Mouse (Mus musculus) neural tube, embryonic 13.5 days (tissue): ENCODE measurements around the gene Wwc1. TPM values are rescaled to one million over a fixed set of nuclear protein-coding genes. Genes with fewer than 3 reads are reported as not detected.

Experiments used
- ATAC-seq: fragments of 200-750 bp; cut with Nextera tagmentation; 2 replicates; pipeline ENCODE4 v1.8.0; 2017; ENCODE audit warnings: low read depth, mild to moderate bottlenecking, moderate TSS enrichment, moderate library complexity
- H3K27ac ChIP-seq: fragments of 300-500 bp; sonication (generic); replicated peaks from 2 replicates; pipeline ENCODE4 v1.5.1; 2015; ENCODE audit warnings: moderate library complexity, mild to moderate bottlenecking, inconsistent platforms
- H3K27me3 ChIP-seq: fragments of 300-500 bp; sonication (generic); 2 replicates; pipeline ENCODE4 v1.6.1; 2015; ENCODE audit warnings: mild to moderate bottlenecking, inconsistent platforms
- H3K36me3 ChIP-seq: fragments of 300-500 bp; sonication (generic); 2 replicates; pipeline ENCODE4 v1.6.1; 2015; ENCODE audit warnings: mild to moderate bottlenecking, inconsistent platforms
- H3K4me1 ChIP-seq: fragments of 300-500 bp; sonication (generic); replicated peaks from 2 replicates; pipeline ENCODE4 v1.6.1; 2015; ENCODE audit warnings: inconsistent platforms
- H3K4me2 ChIP-seq: fragments of 300-500 bp; sonication (generic); 2 replicates; pipeline ENCODE4 v1.6.1; 2015; ENCODE audit warnings: inconsistent platforms, mild to moderate bottlenecking, moderate library complexity
- H3K4me3 ChIP-seq: fragments of 300-500 bp; sonication (generic); 2 replicates; pipeline ENCODE4 v1.5.1; 2015; ENCODE audit warnings: mild to moderate bottlenecking, inconsistent platforms
- H3K9ac ChIP-seq: fragments of 300-500 bp; sonication (generic); 2 replicates; pipeline ENCODE4 v1.6.1; 2015; ENCODE audit warnings: moderate library complexity, mild to moderate bottlenecking, inconsistent platforms
- H3K9me3 ChIP-seq: fragments of 300-500 bp; sonication (generic); 2 replicates; pipeline ENCODE4 v1.6.1; 2016; ENCODE audit warnings: inconsistent platforms
- WGBS: fragments of 180-500 bp; shearing (Covaris S2); methylation state at CpG from one replicate; pipeline ENCODE4 v1.1.7; 2015; 5-methylcytosine and 5-hydroxymethylcytosine counted together
- polyA plus RNA-seq: library from polyadenylated mRNA; unstranded; fragments of >200 nt; fragmentation: Nextera tagmentation; extraction: Ambion mirVana; gene quantifications from 2 replicates; pipeline ENCODE4 v1.2.1, GENCODE M21; 2015

Gene Wwc1
- polyA plus RNA-seq, 1 experiment from 2014 or later: 6.3 TPM

DNA sequence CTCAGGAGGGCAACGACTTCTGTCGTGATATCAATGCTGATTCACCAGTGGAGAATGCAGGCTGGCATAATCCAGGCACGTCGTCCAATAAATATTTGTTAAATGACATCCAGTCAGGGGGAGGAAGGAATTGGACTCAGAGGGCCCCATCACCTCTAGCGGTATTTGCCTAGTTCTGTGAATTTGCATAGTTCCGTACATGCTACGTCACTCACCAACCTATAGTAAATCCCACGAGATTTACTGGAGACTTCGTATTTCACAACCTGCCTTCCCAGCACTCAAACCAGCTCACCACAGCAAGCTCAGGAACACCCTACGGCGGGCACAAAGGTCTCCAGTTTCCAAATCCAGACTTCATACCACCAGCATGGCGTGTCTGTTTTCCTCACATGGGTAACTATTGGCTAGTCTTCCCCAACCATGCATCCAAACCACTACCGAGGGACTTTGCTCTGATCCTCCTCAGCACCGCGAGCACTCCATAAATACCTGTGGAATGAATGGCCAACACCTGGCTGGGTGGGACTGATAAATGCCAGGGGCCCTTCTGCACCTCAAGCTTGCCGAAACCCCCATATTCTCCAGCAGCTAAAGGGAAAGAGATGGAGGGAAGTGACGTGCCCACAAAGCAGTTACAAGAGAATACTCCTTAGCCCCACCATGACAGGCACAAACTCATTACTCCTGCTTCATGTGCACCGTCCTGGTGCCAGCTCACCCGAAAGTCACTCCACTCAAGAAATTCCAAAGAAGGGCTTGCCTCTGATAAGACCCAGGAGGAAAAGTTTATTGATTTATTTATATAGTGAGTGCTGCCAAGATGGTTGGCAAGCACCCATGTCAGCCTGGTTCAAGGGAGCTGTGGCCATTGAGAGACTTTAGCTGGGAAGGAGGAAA, 9.3 kb downstream of the Wwc1 start:
- Histone ChIP-seq H3K36me3 (no peaks in the 10 kb centered on the region), H3K9ac (no peak overlapping the region), H3K27ac (no peak overlapping the region), H3K4me3 (no peak overlapping the region), H3K4me1 (peaks cover 48% of the 10 kb centered on the region), H3K27me3 (no peaks in the 10 kb centered on the region), H3K4me2 (no peak overlapping the region), H3K9me3 (no peaks in the 10 kb centered on the region)
- 85% methylated on average over 19 of the region's 19 CpGs for WGBS
- no peak for ATAC-seq

DNA sequence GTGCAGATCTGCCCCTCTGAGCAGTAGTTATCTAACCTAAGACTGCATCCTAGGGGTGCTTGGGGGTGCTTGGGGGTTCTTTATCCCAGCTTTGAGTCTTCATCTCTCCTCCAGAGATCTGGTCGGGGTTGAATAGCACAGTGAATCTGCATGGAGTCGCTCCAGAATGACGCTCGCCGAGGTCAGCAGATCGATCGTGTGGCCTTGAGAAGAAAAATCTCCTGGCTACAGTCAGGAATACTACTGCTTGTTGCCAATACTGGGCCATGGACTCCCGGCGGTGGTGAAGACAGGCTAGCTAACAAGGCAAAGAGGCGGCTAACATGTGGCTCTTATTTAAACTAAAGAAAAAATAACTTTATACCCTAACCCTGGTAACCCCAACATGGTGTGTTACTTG, 12.0 kb downstream of the Wwc1 start:
- no peak overlapping the region for H3K9ac ChIP-seq
- peaks cover 24% of the 10 kb centered on the region for H3K4me1 ChIP-seq
- no peak overlapping the region for H3K27ac ChIP-seq
- H3K36me3 ChIP-seq: no peaks in the 10 kb centered on the region
- H3K4me2 ChIP-seq: no peak overlapping the region
- no peaks in the 10 kb centered on the region for H3K9me3 ChIP-seq
- WGBS: 90% methylated on average over 10 of the region's 10 CpGs
- H3K27me3 ChIP-seq: no peaks in the 10 kb centered on the region
- ATAC-seq: no peak
- H3K4me3 ChIP-seq: no peak overlapping the region

DNA sequence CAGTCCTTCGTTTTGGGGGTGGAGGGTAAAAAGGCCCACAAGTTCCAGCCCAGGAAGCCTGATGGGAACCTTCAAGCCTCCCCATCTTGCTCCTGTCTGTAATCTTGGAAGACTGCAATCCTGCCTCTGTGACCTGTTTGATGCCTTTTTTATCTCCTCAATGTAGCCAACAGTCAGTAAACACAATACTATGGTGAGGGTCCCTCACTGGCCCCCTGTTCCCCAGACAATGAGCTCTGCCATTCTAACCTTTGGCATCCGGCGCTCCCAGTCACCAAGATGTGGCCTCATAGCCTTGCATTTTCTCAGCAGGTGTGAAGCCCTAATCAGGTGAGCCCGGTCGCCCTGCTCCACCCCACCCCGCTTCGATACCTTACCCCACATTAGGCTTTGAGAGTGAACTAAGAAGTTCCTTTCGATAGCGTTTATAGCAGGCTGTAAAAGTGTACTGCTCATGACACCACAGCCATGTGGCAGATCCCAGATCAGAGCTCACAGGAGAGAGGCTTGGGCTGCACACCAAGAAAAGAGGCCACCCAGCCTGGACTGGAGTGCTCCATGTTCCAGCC, 16.3 kb downstream of the Wwc1 start:
- no peaks in the 10 kb centered on the region for H3K36me3 ChIP-seq
- no peak overlapping the region for H3K4me3 ChIP-seq
- no peak overlapping the region for H3K4me2 ChIP-seq
- no peak overlapping the region for H3K9ac ChIP-seq
- peaks cover 7% of the 10 kb centered on the region for H3K4me1 ChIP-seq
- no peak for ATAC-seq
- 52% methylated on average over 9 of the region's 9 CpGs for WGBS
- H3K27ac ChIP-seq: no peak overlapping the region
- no peaks in the 10 kb centered on the region for H3K27me3 ChIP-seq
- H3K9me3 ChIP-seq: no peaks in the 10 kb centered on the region

DNA sequence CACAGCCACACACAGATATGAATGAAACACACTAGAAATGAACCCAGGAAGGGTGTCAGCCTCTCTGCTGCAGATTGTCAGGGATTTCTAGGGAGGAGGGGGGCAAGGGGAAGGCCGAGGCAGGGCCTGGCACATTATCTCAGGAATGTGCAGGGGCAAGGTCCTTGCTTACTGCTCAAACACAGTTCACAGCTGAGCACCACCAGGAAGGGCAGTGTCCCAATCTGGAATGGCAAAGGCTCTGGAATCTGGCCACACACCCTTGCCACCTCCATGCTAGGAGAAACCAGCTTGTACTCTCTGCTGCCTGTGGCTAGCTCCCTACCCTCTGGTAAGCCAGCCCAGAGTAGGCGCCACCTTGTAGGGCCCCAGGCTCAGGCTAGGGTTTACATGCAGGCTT, 16.8 kb downstream of the Wwc1 start:
- Histone ChIP-seq H3K4me3 (no peak overlapping the region), H3K27ac (no peak overlapping the region), H3K27me3 (no peaks in the 10 kb centered on the region), H3K4me1 (peaks cover 7% of the 10 kb centered on the region), H3K36me3 (no peaks in the 10 kb centered on the region), H3K4me2 (no peak overlapping the region), H3K9ac (no peak overlapping the region), H3K9me3 (no peaks in the 10 kb centered on the region)
- ATAC-seq: no peak
- WGBS: 57% methylated on average over 2 of the region's 2 CpGs

DNA sequence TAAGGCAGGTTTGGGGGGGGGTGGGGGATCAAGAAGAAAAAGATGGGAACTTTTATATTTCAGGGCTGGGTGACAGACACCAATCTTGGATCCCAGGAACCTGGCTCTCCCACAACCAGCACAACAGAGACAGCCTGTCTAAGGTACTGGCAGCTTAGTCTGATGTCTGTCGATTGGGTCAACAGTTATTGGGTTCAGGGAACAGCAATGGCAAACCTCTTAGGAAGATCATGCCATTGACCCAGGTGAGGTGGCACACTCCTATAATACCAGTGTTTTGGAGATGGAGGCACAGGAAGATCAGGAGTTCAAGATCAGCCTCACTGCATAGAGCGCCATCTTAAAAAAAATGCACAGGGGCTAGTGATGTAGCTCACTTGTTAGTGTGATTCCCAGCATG, 17.9 kb downstream of the Wwc1 start:
- ATAC-seq: no peak
- WGBS: 92% methylated on average over 2 of the region's 2 CpGs
- H3K9ac ChIP-seq: no peak overlapping the region
- no peak overlapping the region for H3K27ac ChIP-seq
- H3K4me1 ChIP-seq: peaks cover 12% of the 10 kb centered on the region
- no peak overlapping the region for H3K4me2 ChIP-seq
- H3K36me3 ChIP-seq: no peaks in the 10 kb centered on the region
- no peaks in the 10 kb centered on the region for H3K9me3 ChIP-seq
- H3K27me3 ChIP-seq: no peaks in the 10 kb centered on the region
- no peak overlapping the region for H3K4me3 ChIP-seq

DNA sequence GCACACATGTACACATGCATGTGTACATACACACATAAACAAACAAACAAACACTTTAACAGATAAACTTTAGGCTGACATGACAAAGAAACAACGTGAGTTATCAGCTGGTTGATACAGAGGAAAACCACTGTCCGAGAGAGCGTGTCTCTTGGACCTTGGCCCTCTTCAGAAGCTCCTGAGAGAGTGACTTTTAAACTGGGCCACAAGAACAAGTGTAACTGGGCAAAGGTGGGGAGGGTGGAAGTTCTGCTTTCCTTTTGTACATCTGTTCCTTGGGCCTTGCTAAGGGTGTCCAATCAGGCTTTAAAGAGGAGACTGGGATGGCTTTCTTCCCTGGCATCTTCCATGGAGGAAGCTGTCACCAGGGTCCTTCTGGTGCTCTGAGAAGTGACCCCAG, 21.1 kb downstream of the Wwc1 start:
- 96% methylated on average over 3 of the region's 3 CpGs for WGBS
- peaks cover 12% of the 10 kb centered on the region for H3K4me1 ChIP-seq
- H3K27me3 ChIP-seq: no peaks in the 10 kb centered on the region
- H3K9me3 ChIP-seq: no peaks in the 10 kb centered on the region
- no peak overlapping the region for H3K4me3 ChIP-seq
- no peak for ATAC-seq
- H3K36me3 ChIP-seq: no peaks in the 10 kb centered on the region
- no peak overlapping the region for H3K4me2 ChIP-seq
- no peak overlapping the region for H3K9ac ChIP-seq
- no peak overlapping the region for H3K27ac ChIP-seq

DNA sequence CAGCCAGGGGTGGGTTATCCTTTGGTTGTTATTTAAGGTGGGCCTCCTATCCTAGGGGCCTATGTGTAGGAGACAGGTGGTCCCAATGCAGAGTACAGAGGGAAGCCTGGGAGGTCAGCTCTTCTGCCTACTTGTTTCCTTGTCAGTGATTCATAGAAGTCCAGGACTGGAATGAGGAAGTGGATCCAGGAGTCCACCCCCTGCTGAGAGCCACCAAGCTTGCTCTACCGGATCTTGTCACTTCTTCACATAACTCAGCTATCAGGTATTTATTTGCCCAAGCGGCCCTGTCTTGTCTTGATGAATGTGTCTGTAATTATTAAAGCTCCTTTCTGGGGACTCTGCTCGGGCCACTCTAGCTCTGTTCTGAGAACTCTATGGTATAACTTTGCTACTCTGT, 24.8 kb downstream of the Wwc1 start:
- Histone ChIP-seq H3K9ac (no peak overlapping the region), H3K27me3 (no peaks in the 10 kb centered on the region), H3K4me1 (peaks cover 14% of the 10 kb centered on the region), H3K4me3 (no peak overlapping the region), H3K27ac (no peak overlapping the region), H3K36me3 (no peaks in the 10 kb centered on the region), H3K4me2 (no peak overlapping the region), H3K9me3 (no peaks in the 10 kb centered on the region)
- WGBS: 63% methylated on average over 3 of the region's 3 CpGs
- ATAC-seq: no peak

DNA sequence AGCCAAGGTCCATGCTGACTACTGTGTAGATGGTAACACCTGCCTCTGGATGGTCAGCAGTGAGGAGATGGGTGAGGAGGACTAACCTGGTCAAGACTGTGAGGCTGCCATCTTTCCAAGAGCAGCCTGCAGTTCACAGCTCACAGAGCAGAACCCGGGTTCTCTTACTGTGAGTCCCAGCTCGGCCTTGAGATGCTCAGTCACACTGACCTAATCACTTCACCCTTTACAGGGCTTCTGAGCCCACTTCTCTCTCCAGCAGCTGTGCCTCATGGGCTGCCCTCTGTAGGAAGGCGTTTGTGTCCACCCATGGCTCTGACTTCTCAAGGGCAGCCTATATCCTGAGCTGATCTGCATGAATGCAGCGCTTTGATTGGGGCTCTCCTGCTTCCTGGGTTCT, 27.1 kb downstream of the Wwc1 start:
- no peaks in the 10 kb centered on the region for H3K27me3 ChIP-seq
- peaks cover 15% of the 10 kb centered on the region for H3K4me1 ChIP-seq
- no peaks in the 10 kb centered on the region for H3K9me3 ChIP-seq
- H3K4me3 ChIP-seq: no peak overlapping the region
- ATAC-seq: no peak
- WGBS: 91% methylated on average over 4 of the region's 4 CpGs
- H3K4me2 ChIP-seq: no peak overlapping the region
- no peaks in the 10 kb centered on the region for H3K36me3 ChIP-seq
- no peak overlapping the region for H3K9ac ChIP-seq
- H3K27ac ChIP-seq: no peak overlapping the region

DNA sequence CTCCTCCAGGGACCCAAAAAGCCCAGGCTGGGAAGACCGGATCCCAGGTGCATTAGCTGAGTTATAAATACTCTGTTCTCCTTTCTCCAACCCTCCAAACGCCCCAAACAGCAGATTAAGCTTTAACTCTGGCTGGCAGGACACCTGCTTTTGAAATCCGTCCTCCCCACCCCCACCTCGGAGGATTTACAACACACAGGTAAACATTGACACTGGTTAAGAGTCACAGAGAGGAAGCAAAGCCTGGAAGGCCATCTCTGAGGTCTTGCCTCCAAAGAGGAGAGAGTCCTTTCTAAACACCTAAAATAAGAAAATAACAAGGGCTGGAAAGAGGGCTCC, 28.6 kb downstream of the Wwc1 start:
- Histone ChIP-seq H3K9me3 (no peaks in the 10 kb centered on the region), H3K4me1 (peaks cover 15% of the 10 kb centered on the region), H3K4me3 (no peak overlapping the region), H3K27ac (no peak overlapping the region), H3K27me3 (no peaks in the 10 kb centered on the region), H3K36me3 (no peaks in the 10 kb centered on the region), H3K4me2 (no peak overlapping the region), H3K9ac (no peak overlapping the region)
- ATAC-seq: no peak
- 63% methylated on average over 4 of the region's 4 CpGs for WGBS

DNA sequence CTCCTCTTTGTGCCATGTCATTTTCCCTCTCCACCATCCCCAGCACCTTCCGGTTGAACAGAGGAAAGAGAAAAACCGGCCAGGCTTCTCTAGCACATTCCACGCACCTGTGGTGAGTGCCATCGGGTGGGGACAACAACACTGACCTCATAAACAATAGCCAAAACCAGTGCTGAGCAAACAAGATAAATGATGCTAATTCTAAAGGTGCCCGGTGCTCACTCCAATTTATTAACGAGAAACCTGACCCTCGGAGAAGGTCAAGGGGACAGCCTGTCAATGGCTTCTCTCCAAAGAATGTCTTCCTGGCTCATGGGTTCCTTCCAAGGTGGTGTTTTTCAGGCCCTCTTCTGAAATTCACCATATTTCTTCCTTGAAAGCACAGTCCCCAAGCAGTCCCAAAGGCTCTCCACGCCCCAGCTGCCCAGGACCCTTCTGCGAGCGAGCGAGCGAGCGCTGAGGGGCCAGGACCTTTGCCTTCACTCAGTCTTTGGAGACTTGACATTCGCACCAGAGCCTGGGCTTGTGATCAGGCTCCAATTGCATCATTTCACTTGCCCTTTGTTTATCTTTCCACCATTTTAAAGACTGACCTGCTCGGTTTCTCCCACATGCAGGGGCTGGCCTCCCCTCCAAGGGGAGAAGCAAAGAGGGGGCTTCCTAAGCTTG, 29.1 kb downstream of the Wwc1 start:
- H3K36me3 ChIP-seq: no peaks in the 10 kb centered on the region
- H3K4me1 ChIP-seq: peaks cover 15% of the 10 kb centered on the region
- 82% methylated on average over 15 of the region's 15 CpGs for WGBS
- no peak overlapping the region for H3K9ac ChIP-seq
- ATAC-seq: no peak
- H3K4me2 ChIP-seq: no peak overlapping the region
- no peak overlapping the region for H3K27ac ChIP-seq
- no peak overlapping the region for H3K4me3 ChIP-seq
- H3K27me3 ChIP-seq: no peaks in the 10 kb centered on the region
- H3K9me3 ChIP-seq: no peaks in the 10 kb centered on the region

DNA sequence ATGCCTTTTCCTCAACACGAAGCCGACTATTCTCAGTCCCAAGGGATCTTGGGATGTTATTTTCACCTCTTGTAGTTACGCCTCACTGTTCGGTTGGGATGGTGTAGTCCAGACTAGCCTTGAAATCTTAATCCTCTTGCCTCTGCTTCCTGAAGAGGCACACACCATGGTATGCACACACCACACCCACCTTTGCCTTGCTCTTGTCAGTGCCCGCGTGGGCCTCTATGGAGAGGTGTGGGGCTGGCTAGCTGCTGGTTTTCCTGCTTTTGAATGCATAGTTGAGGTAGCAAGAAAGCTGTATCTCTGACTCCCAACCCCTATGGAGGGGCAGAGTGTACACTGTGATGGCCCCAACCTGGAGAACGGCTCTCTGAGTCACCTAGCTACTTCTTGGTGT, 29.9 kb downstream of the Wwc1 start:
- no peak overlapping the region for H3K9ac ChIP-seq
- H3K27ac ChIP-seq: no peak overlapping the region
- no peaks in the 10 kb centered on the region for H3K9me3 ChIP-seq
- WGBS: 83% methylated on average over 7 of the region's 7 CpGs
- no peak overlapping the region for H3K4me2 ChIP-seq
- no peak overlapping the region for H3K4me3 ChIP-seq
- ATAC-seq: no peak
- H3K36me3 ChIP-seq: no peaks in the 10 kb centered on the region
- H3K27me3 ChIP-seq: no peaks in the 10 kb centered on the region
- H3K4me1 ChIP-seq: peaks cover 15% of the 10 kb centered on the region

DNA sequence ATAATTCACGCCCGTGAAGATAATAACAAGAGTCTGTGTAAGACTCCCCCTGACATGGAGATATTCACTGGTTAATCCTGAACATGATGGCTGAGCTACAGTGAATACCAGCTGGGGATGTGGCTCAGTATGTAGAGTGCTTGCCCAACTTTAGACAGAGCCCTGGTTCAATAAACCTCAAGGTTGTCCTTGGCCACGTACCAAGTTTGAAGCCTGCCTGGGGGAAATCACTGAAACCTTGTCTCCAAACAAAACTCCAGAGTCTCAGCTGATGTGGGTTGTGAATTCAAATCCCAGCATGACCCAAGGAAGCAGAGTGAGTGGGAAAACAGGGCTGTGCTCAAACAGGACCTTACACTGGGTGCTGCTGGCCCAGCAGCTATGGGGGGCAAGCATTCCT, 30.3 kb downstream of the Wwc1 start:
- 89% methylated on average over 3 of the region's 3 CpGs for WGBS
- H3K27ac ChIP-seq: no peak overlapping the region
- H3K27me3 ChIP-seq: no peaks in the 10 kb centered on the region
- ATAC-seq: no peak
- H3K36me3 ChIP-seq: no peaks in the 10 kb centered on the region
- H3K4me3 ChIP-seq: no peak overlapping the region
- H3K9ac ChIP-seq: no peak overlapping the region
- no peaks in the 10 kb centered on the region for H3K9me3 ChIP-seq
- peaks cover 15% of the 10 kb centered on the region for H3K4me1 ChIP-seq
- no peak overlapping the region for H3K4me2 ChIP-seq
